Mouse (Mus musculus) urinary bladder, postnatal 0 days (tissue): Measurements from ENCODE around the gene Tpm3-rs7. TPM values are rescaled to one million over a fixed set of nuclear protein-coding genes. Genes with fewer than 3 reads are reported as not detected.

Source experiments
- polyA plus RNA-seq: library from polyadenylated mRNA; unstranded; fragments of >200 nt; fragmentation: Nextera tagmentation; extraction: Ambion mirVana; gene quantifications from 2 replicates; pipeline ENCODE4 v1.2.1, GENCODE M21; 2015

Tpm3-rs7 gene
- polyA plus RNA-seq, result 5.4 and 7.3 TPM in 2 replicates

DNA sequence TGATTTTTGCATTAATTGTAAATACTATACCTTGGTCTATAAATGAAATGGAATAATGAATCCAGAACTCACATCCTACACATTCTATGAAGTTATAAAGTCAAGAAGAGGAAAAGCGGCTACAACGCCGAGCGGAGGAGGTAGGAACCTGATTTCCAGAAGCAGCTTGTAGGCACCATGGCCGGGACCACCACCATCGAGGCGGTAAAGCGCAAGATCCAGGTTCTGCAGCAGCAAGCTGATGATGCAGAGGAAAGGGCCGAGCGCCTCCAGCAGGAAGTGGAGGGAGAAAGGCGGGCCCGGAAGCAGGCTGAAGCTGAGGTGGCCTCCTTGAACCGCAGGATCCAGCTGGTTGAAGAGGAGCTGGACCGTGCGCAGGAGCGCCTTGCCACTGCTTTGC, at the start of gene Tpm3-rs7:
Gene Tpm3-rs7 (plus strand): TSS at position 110 of the 400 bp plus-strand sequence.

